Mouse (Mus musculus) MEL (cell line): ENCODE results near the gene Rap1gds1.

Source experiments
- CHD1 ChIP-seq: IDR thresholded peaks from 2 replicates; pipeline ENCODE4 v1.6.1; 2012; ENCODE audit warnings: low read depth, mild to moderate bottlenecking, inconsistent platforms, low read length, improper control_type of control experiment
- CTCF ChIP-seq, 3 experiments: IDR thresholded peaks in 2 of 3; conservative IDR thresholded peaks in 1 of 3; 2 replicates each; pipeline ENCODE4 v1.5.1; 2011 to 2012; ENCODE audit warnings: low read length in 3 of 3, low read depth in 2 of 3, mild to moderate bottlenecking in 2 of 3, improper control_type of control experiment in 1 of 3, inconsistent platforms in 1 of 3, mixed read lengths in 1 of 3, moderate library complexity in 1 of 3; ENCODE audit not compliant: control insufficient read depth in 1 of 3, insufficient read depth in 1 of 3, poor library complexity in 1 of 3, severe bottlenecking in 1 of 3
- E2F4 ChIP-seq: IDR thresholded peaks from 2 replicates; pipeline ENCODE4 v1.6.1; 2011; ENCODE audit warnings: low read depth, low read length, improper control_type of control experiment, borderline replicate concordance
- ELF1 ChIP-seq: IDR thresholded peaks from 2 replicates; pipeline ENCODE4 v1.6.1; 2014; ENCODE audit warnings: low read depth, mild to moderate bottlenecking, inconsistent platforms, low read length, improper control_type of control experiment, moderate library complexity
- EP300 ChIP-seq, 2 experiments: IDR thresholded peaks; 2 replicates each; pipeline ENCODE4 v1.6.1; 2011; ENCODE audit warnings: improper control_type of control experiment in 2 of 2, low read length in 2 of 2, low read depth in 1 of 2, mild to moderate bottlenecking in 1 of 2
- MAFK ChIP-seq: IDR thresholded peaks from 2 replicates; pipeline ENCODE4 v1.6.1; 2011; ENCODE audit warnings: low read depth, mild to moderate bottlenecking, low read length, improper control_type of control experiment, borderline replicate concordance
- MYB ChIP-seq: IDR thresholded peaks from 2 replicates; pipeline ENCODE4 v1.6.1; 2011; ENCODE audit warnings: mild to moderate bottlenecking, low read depth, low read length, improper control_type of control experiment
- POLR2A ChIP-seq, 2 experiments: IDR thresholded peaks; 2 replicates each; pipeline ENCODE4 v1.6.1; 2011 to 2012; ENCODE audit warnings: low read length in 2 of 2, mild to moderate bottlenecking in 2 of 2, control low read depth in 1 of 2, improper control_type of control experiment in 1 of 2, low read depth in 1 of 2, moderate library complexity in 1 of 2; ENCODE audit not compliant: control insufficient read depth in 1 of 2, insufficient read depth in 1 of 2, poor library complexity in 1 of 2
- POLR2AphosphoS2 ChIP-seq: IDR thresholded peaks from 2 replicates; pipeline ENCODE4 v1.6.1; 2011; ENCODE audit warnings: low read length, improper control_type of control experiment
- POLR2AphosphoS5 ChIP-seq: IDR thresholded peaks from 2 replicates; pipeline ENCODE4 v1.6.1; 2012; ENCODE audit warnings: low read depth, borderline replicate concordance, mild to moderate bottlenecking, inconsistent platforms, low read length, moderate library complexity, mixed read lengths
- SIN3A ChIP-seq: IDR thresholded peaks from 2 replicates; pipeline ENCODE4 v1.6.1; 2012; ENCODE audit warnings: low read length, improper control_type of control experiment, inconsistent platforms
- USF2 ChIP-seq, 2 experiments: IDR thresholded peaks; 2 replicates each; pipeline ENCODE4 v1.6.1; 2011 to 2012; ENCODE audit warnings: improper control_type of control experiment in 2 of 2, low read length in 2 of 2, borderline replicate concordance in 1 of 2, inconsistent platforms in 1 of 2, low read depth in 1 of 2, mild to moderate bottlenecking in 1 of 2; ENCODE audit not compliant: insufficient read depth in 1 of 2

- TF ChIP-seq E2F4 (no peak), CTCF (IDR thresholded peaks at IDR 0.05 in 2 of 3, conservative IDR thresholded peaks at IDR 0.05 in 1 of 3; ENCODE audit: control insufficient read depth in 1 of 3, insufficient read depth in 1 of 3, low read depth in 2 of 3, low read length in 3 of 3, poor library complexity in 1 of 3, severe bottlenecking in 1 of 3) (no peak), ELF1 (no peak), USF2 (IDR thresholded peaks at IDR 0.05; ENCODE audit: borderline replicate concordance in 1 of 2, insufficient read depth in 1 of 2, low read depth in 1 of 2, low read length in 2 of 2) (no peak), CHD1 (no peak), POLR2A (IDR thresholded peaks at IDR 0.05; ENCODE audit: control insufficient read depth in 1 of 2, insufficient read depth in 1 of 2, low read depth in 1 of 2, low read length in 2 of 2, poor library complexity in 1 of 2) (no peak), MAFK (no peak), EP300 (IDR thresholded peaks at IDR 0.05; ENCODE audit: low read depth in 1 of 2, low read length in 2 of 2) (no peak), SIN3A (no peak), POLR2AphosphoS2 (no peak), MYB (no peak), POLR2AphosphoS5 (no peak)
Measured at GRCm38 (mm10) chr3:139030644-139031227, 44.3 kb downstream of the Rap1gds1 start.
